Mouse (Mus musculus): ENCODE measurements around the gene Agpat1.
A peak's percentile ranks its signal among the peaks of the same experiment; 100 is the strongest.

Agpat1 gene

GRCm38 (mm10) chr17:34604061-34604508 is at the start of gene Agpat1:
Agpat1 (plus strand) TSS chr17:34604262.
- Histone ChIP-seq H3K27me3 (ENCODE audit: control insufficient read depth, insufficient read depth, low read length, poor library complexity, severe bottlenecking) (no peaks in the 10 kb centered on the region), H3K36me3 (ENCODE audit: control insufficient read depth, insufficient read depth, low read length, poor library complexity, severe bottlenecking) (peaks cover 6% of the 10 kb centered on the region; the same call in 1 of the 2 replicates)
- DNase-seq (ENCODE audit: low read depth, low spot score) = peak; percentile 99

- DNase-seq (ENCODE audit: low read depth, low spot score) = peak; percentile 89
- Histone ChIP-seq H3K27me3 (ENCODE audit: control insufficient read depth, insufficient read depth, low read length, poor library complexity, severe bottlenecking) (no peaks in the 10 kb centered on the region), H3K36me3 (ENCODE audit: control insufficient read depth, insufficient read depth, low read length, poor library complexity, severe bottlenecking) (no peaks in the 10 kb centered on the region)
Observed at GRCm38 (mm10) chr17:34555483-34555882, 48.6 kb upstream of the Agpat1 start.

GRCm38 (mm10) chr17:34556406-34556805 is 47.7 kb upstream of the Agpat1 start:
- H3K36me3 ChIP-seq (ENCODE audit: control insufficient read depth, insufficient read depth, low read length, poor library complexity, severe bottlenecking) = no peaks in the 10 kb centered on the region
- no peak for DNase-seq (ENCODE audit: low read depth, low spot score)
- H3K27me3 ChIP-seq (ENCODE audit: control insufficient read depth, insufficient read depth, low read length, poor library complexity, severe bottlenecking) = no peaks in the 10 kb centered on the region; the same call in 1 of the 2 replicates

- DNase-seq (ENCODE audit: low read depth, low spot score) = no peak
- Histone ChIP-seq H3K36me3 (ENCODE audit: control insufficient read depth, insufficient read depth, low read length, poor library complexity, severe bottlenecking) (no peaks in the 10 kb centered on the region), H3K27me3 (ENCODE audit: control insufficient read depth, insufficient read depth, low read length, poor library complexity, severe bottlenecking) (no peaks in the 10 kb centered on the region; the same call in 1 of the 2 replicates)
Observed at GRCm38 (mm10) chr17:34557411-34557810, 46.7 kb upstream of the Agpat1 start.

- H3K36me3 ChIP-seq (ENCODE audit: control insufficient read depth, insufficient read depth, low read length, poor library complexity, severe bottlenecking) = no peaks in the 10 kb centered on the region
- DNase-seq (ENCODE audit: low read depth, low spot score) = no peak
- H3K27me3 ChIP-seq (ENCODE audit: control insufficient read depth, insufficient read depth, low read length, poor library complexity, severe bottlenecking) = no peaks in the 10 kb centered on the region; the same call in 1 of the 2 replicates
Observed at GRCm38 (mm10) chr17:34559116-34559515, 44.9 kb upstream of the Agpat1 start.

- DNase-seq (ENCODE audit: low read depth, low spot score) = peak; percentile 68
- Histone ChIP-seq H3K36me3 (ENCODE audit: control insufficient read depth, insufficient read depth, low read length, poor library complexity, severe bottlenecking) (no peaks in the 10 kb centered on the region), H3K27me3 (ENCODE audit: control insufficient read depth, insufficient read depth, low read length, poor library complexity, severe bottlenecking) (no peaks in the 10 kb centered on the region; the same call in 1 of the 2 replicates)
Observed at GRCm38 (mm10) chr17:34559895-34560294, 44.2 kb upstream of the Agpat1 start.

- Histone ChIP-seq H3K36me3 (ENCODE audit: control insufficient read depth, insufficient read depth, low read length, poor library complexity, severe bottlenecking) (no peaks in the 10 kb centered on the region), H3K27me3 (ENCODE audit: control insufficient read depth, insufficient read depth, low read length, poor library complexity, severe bottlenecking) (no peaks in the 10 kb centered on the region; the same call in 1 of the 2 replicates)
- DNase-seq (ENCODE audit: low read depth, low spot score) = peak; percentile 31
Observed at GRCm38 (mm10) chr17:34560438-34560837, 43.6 kb upstream of the Agpat1 start.

- peak; percentile 85 for DNase-seq (ENCODE audit: low read depth, low spot score)
- Histone ChIP-seq H3K27me3 (ENCODE audit: control insufficient read depth, insufficient read depth, low read length, poor library complexity, severe bottlenecking) (no peaks in the 10 kb centered on the region; the same call in 1 of the 2 replicates), H3K36me3 (ENCODE audit: control insufficient read depth, insufficient read depth, low read length, poor library complexity, severe bottlenecking) (no peaks in the 10 kb centered on the region)
Observed at GRCm38 (mm10) chr17:34561200-34561599, 42.9 kb upstream of the Agpat1 start.

- DNase-seq (ENCODE audit: low read depth, low spot score) = no peak
- H3K27me3 ChIP-seq (ENCODE audit: control insufficient read depth, insufficient read depth, low read length, poor library complexity, severe bottlenecking) = no peaks in the 10 kb centered on the region; the same call in 1 of the 2 replicates
- no peaks in the 10 kb centered on the region for H3K36me3 ChIP-seq (ENCODE audit: control insufficient read depth, insufficient read depth, low read length, poor library complexity, severe bottlenecking)
Observed at GRCm38 (mm10) chr17:34562595-34562994, 41.5 kb upstream of the Agpat1 start.

GRCm38 (mm10) chr17:34563354-34563753 is 40.7 kb upstream of the Agpat1 start:
- H3K36me3 ChIP-seq (ENCODE audit: control insufficient read depth, insufficient read depth, low read length, poor library complexity, severe bottlenecking) = no peaks in the 10 kb centered on the region
- no peaks in the 10 kb centered on the region; the same call in 1 of the 2 replicates for H3K27me3 ChIP-seq (ENCODE audit: control insufficient read depth, insufficient read depth, low read length, poor library complexity, severe bottlenecking)
- no peak for DNase-seq (ENCODE audit: low read depth, low spot score)

- no peak for DNase-seq (ENCODE audit: low read depth, low spot score)
- no peaks in the 10 kb centered on the region for H3K36me3 ChIP-seq (ENCODE audit: control insufficient read depth, insufficient read depth, low read length, poor library complexity, severe bottlenecking)
- no peaks in the 10 kb centered on the region; the same call in 1 of the 2 replicates for H3K27me3 ChIP-seq (ENCODE audit: control insufficient read depth, insufficient read depth, low read length, poor library complexity, severe bottlenecking)
Observed at GRCm38 (mm10) chr17:34564003-34564421, 40.0 kb upstream of the Agpat1 start, which contains the start of gene Notch4. Notch4 (plus strand) TSS chr17:34564268.

GRCm38 (mm10) chr17:34564796-34565195 is 39.3 kb upstream of the Agpat1 start:
- DNase-seq (ENCODE audit: low read depth, low spot score) = no peak
- no peaks in the 10 kb centered on the region for H3K36me3 ChIP-seq (ENCODE audit: control insufficient read depth, insufficient read depth, low read length, poor library complexity, severe bottlenecking)

GRCm38 (mm10) chr17:34567311-34567710 is 36.8 kb upstream of the Agpat1 start:
- no peaks in the 10 kb centered on the region for H3K27me3 ChIP-seq (ENCODE audit: control insufficient read depth, insufficient read depth, low read length, poor library complexity, severe bottlenecking)
- H3K36me3 ChIP-seq (ENCODE audit: control insufficient read depth, insufficient read depth, low read length, poor library complexity, severe bottlenecking) = no peaks in the 10 kb centered on the region
- no peak for DNase-seq (ENCODE audit: low read depth, low spot score)

More at GRCm38 (mm10) chr17:34564796-34565195, 39.3 kb upstream of the Agpat1 start:
- H3K27me3 ChIP-seq (ENCODE audit: control insufficient read depth, insufficient read depth, low read length, poor library complexity, severe bottlenecking) = no peaks in the 10 kb centered on the region; the same call in 1 of the 2 replicates

- no peak for DNase-seq (ENCODE audit: low read depth, low spot score)
- Histone ChIP-seq H3K27me3 (ENCODE audit: control insufficient read depth, insufficient read depth, low read length, poor library complexity, severe bottlenecking) (no peaks in the 10 kb centered on the region), H3K36me3 (ENCODE audit: control insufficient read depth, insufficient read depth, low read length, poor library complexity, severe bottlenecking) (no peaks in the 10 kb centered on the region)
Observed at GRCm38 (mm10) chr17:34568421-34568820, 35.6 kb upstream of the Agpat1 start.

- no peaks in the 10 kb centered on the region for H3K36me3 ChIP-seq (ENCODE audit: control insufficient read depth, insufficient read depth, low read length, poor library complexity, severe bottlenecking)
Observed at GRCm38 (mm10) chr17:34569919-34570318, 34.1 kb upstream of the Agpat1 start.

GRCm38 (mm10) chr17:34571875-34572274 is 32.2 kb upstream of the Agpat1 start:
- DNase-seq (ENCODE audit: low read depth, low spot score) = peak; percentile 53
- Histone ChIP-seq H3K36me3 (ENCODE audit: control insufficient read depth, insufficient read depth, low read length, poor library complexity, severe bottlenecking) (no peaks in the 10 kb centered on the region), H3K27me3 (ENCODE audit: control insufficient read depth, insufficient read depth, low read length, poor library complexity, severe bottlenecking) (no peaks in the 10 kb centered on the region)

More at GRCm38 (mm10) chr17:34569919-34570318, 34.1 kb upstream of the Agpat1 start:
- H3K27me3 ChIP-seq (ENCODE audit: control insufficient read depth, insufficient read depth, low read length, poor library complexity, severe bottlenecking) = no peaks in the 10 kb centered on the region
- no peak for DNase-seq (ENCODE audit: low read depth, low spot score)

Data from splenic B cell, adult 2 months (primary cell).